Mouse (Mus musculus): ENCODE data around the gene Il13ra1. TPM values are rescaled to one million over a fixed set of nuclear protein-coding genes. Genes with fewer than 3 reads are reported as not detected.
A peak's percentile ranks its signal among the peaks of the same experiment; 100 is the strongest.

Gene Il13ra1
- polyA plus RNA-seq (2012; rRNA removed), result 8.9 and 10.9 TPM in 2 replicates

GRCm38 (mm10) chrX:36111622-36112421, at the start of gene Il13ra1:
Gene Il13ra1 (plus strand): TSS chrX:36112110.
- H3K27ac ChIP-seq (ENCODE audit: insufficient read depth, low read depth, low read length), result peak within 1 kb of the TSS; percentile 75
- under 1% methylated on average over 46 of the region's 51 CpGs for WGBS
- DNase-seq, result peak; percentile 76
- H3K4me3 ChIP-seq (ENCODE audit: insufficient read depth, low read depth, low read length), result peak within 1 kb of the TSS; percentile 92
- no peaks in the 10 kb centered on the region for H3K27me3 ChIP-seq (replicated peaks; ENCODE audit: control insufficient read depth, insufficient read depth, low read length)
- no peaks in the 10 kb centered on the region; the same call in 1 of the 2 replicates for H3K4me1 ChIP-seq (ENCODE audit: control insufficient read depth, insufficient read depth, low read length)
- H3K36me3 ChIP-seq (ENCODE audit: control insufficient read depth, insufficient read depth, low read length), result no peaks in the 10 kb centered on the region
- no peak for TF ChIP-seq CTCF (conservative IDR thresholded peaks at IDR 0.05; ENCODE audit: insufficient read depth, insufficient read length, low read depth, low read length)
- no peak for TF ChIP-seq POLR2A (IDR thresholded peaks at IDR 0.05; ENCODE audit: low read depth, low read length)

- no peaks in the 10 kb centered on the region for H3K27me3 ChIP-seq (replicated peaks; ENCODE audit: control insufficient read depth, insufficient read depth, low read length)
- 52% methylated on average over 2 of the region's 2 CpGs for WGBS
Measured at GRCm38 (mm10) chrX:36073997-36074396, 37.9 kb upstream of the Il13ra1 start.

GRCm38 (mm10) chrX:36077164-36077563, 34.7 kb upstream of the Il13ra1 start:
- no peak for DNase-seq
- TF ChIP-seq CTCF (conservative IDR thresholded peaks at IDR 0.05; ENCODE audit: insufficient read depth, insufficient read length, low read depth, low read length) (no peak), POLR2A (IDR thresholded peaks at IDR 0.05; ENCODE audit: low read depth, low read length) (no peak)
- no peak overlapping the region for H3K27ac ChIP-seq (ENCODE audit: insufficient read depth, low read depth, low read length)

More at GRCm38 (mm10) chrX:36073997-36074396, 37.9 kb upstream of the Il13ra1 start:
- H3K27ac ChIP-seq (ENCODE audit: insufficient read depth, low read depth, low read length), result no peak overlapping the region
- TF ChIP-seq CTCF (conservative IDR thresholded peaks at IDR 0.05; ENCODE audit: insufficient read depth, insufficient read length, low read depth, low read length), result no peak
- no peak for TF ChIP-seq POLR2A (IDR thresholded peaks at IDR 0.05; ENCODE audit: low read depth, low read length)
- H3K4me1 ChIP-seq (ENCODE audit: control insufficient read depth, insufficient read depth, low read length), result no peaks in the 10 kb centered on the region
- H3K4me3 ChIP-seq (ENCODE audit: insufficient read depth, low read depth, low read length), result no peak overlapping the region
- no peak for DNase-seq
- no peaks in the 10 kb centered on the region for H3K36me3 ChIP-seq (ENCODE audit: control insufficient read depth, insufficient read depth, low read length)

GRCm38 (mm10) chrX:36082917-36083316, 29.0 kb upstream of the Il13ra1 start:
- WGBS, result 80% methylated on average over 1 of the region's 1 CpGs
- Histone ChIP-seq H3K4me3 (ENCODE audit: insufficient read depth, low read depth, low read length) (no peak overlapping the region), H3K4me1 (ENCODE audit: control insufficient read depth, insufficient read depth, low read length) (peaks cover 4% of the 10 kb centered on the region; the same call in 1 of the 2 replicates), H3K27me3 (replicated peaks; ENCODE audit: control insufficient read depth, insufficient read depth, low read length) (no peaks in the 10 kb centered on the region), H3K27ac (ENCODE audit: insufficient read depth, low read depth, low read length) (no peak overlapping the region), H3K36me3 (ENCODE audit: control insufficient read depth, insufficient read depth, low read length) (no peaks in the 10 kb centered on the region)
- TF ChIP-seq CTCF (conservative IDR thresholded peaks at IDR 0.05; ENCODE audit: insufficient read depth, insufficient read length, low read depth, low read length) (no peak), POLR2A (IDR thresholded peaks at IDR 0.05; ENCODE audit: low read depth, low read length) (no peak)
- peak; percentile 8 for DNase-seq

More at GRCm38 (mm10) chrX:36077164-36077563, 34.7 kb upstream of the Il13ra1 start:
- Histone ChIP-seq H3K4me1 (ENCODE audit: control insufficient read depth, insufficient read depth, low read length) (no peaks in the 10 kb centered on the region), H3K4me3 (ENCODE audit: insufficient read depth, low read depth, low read length) (no peak overlapping the region), H3K36me3 (ENCODE audit: control insufficient read depth, insufficient read depth, low read length) (no peaks in the 10 kb centered on the region), H3K27me3 (replicated peaks; ENCODE audit: control insufficient read depth, insufficient read depth, low read length) (no peaks in the 10 kb centered on the region)
- 66% methylated on average over 4 of the region's 4 CpGs for WGBS

GRCm38 (mm10) chrX:36088464-36089256, 23.2 kb upstream of the Il13ra1 start:
- 89% methylated on average over 6 of the region's 6 CpGs for WGBS
- DNase-seq, result no peak
- Histone ChIP-seq H3K4me3 (ENCODE audit: insufficient read depth, low read depth, low read length) (no peak overlapping the region), H3K4me1 (ENCODE audit: control insufficient read depth, insufficient read depth, low read length) (peaks cover under 1% of the 10 kb centered on the region; the same call in 1 of the 2 replicates), H3K27ac (ENCODE audit: insufficient read depth, low read depth, low read length) (no peak overlapping the region), H3K27me3 (replicated peaks; ENCODE audit: control insufficient read depth, insufficient read depth, low read length) (no peaks in the 10 kb centered on the region), H3K36me3 (ENCODE audit: control insufficient read depth, insufficient read depth, low read length) (no peaks in the 10 kb centered on the region)
- no peak for TF ChIP-seq POLR2A (IDR thresholded peaks at IDR 0.05; ENCODE audit: low read depth, low read length)
- no peak for TF ChIP-seq CTCF (conservative IDR thresholded peaks at IDR 0.05; ENCODE audit: insufficient read depth, insufficient read length, low read depth, low read length)

- Histone ChIP-seq H3K27ac (ENCODE audit: insufficient read depth, low read depth, low read length) (no peak overlapping the region), H3K4me1 (ENCODE audit: control insufficient read depth, insufficient read depth, low read length) (no peaks in the 10 kb centered on the region), H3K27me3 (replicated peaks; ENCODE audit: control insufficient read depth, insufficient read depth, low read length) (no peaks in the 10 kb centered on the region), H3K4me3 (ENCODE audit: insufficient read depth, low read depth, low read length) (no peak overlapping the region), H3K36me3 (ENCODE audit: control insufficient read depth, insufficient read depth, low read length) (no peaks in the 10 kb centered on the region)
- 96% methylated on average over 1 of the region's 1 CpGs for WGBS
- DNase-seq, result no peak
- TF ChIP-seq POLR2A (IDR thresholded peaks at IDR 0.05; ENCODE audit: low read depth, low read length) (no peak), CTCF (conservative IDR thresholded peaks at IDR 0.05; ENCODE audit: insufficient read depth, insufficient read length, low read depth, low read length) (no peak)
Measured at GRCm38 (mm10) chrX:36100883-36101282, 11.0 kb upstream of the Il13ra1 start.

- Histone ChIP-seq H3K36me3 (ENCODE audit: control insufficient read depth, insufficient read depth, low read length) (no peaks in the 10 kb centered on the region), H3K4me1 (ENCODE audit: control insufficient read depth, insufficient read depth, low read length) (no peaks in the 10 kb centered on the region), H3K27me3 (replicated peaks; ENCODE audit: control insufficient read depth, insufficient read depth, low read length) (no peaks in the 10 kb centered on the region), H3K4me3 (ENCODE audit: insufficient read depth, low read depth, low read length) (no peak overlapping the region), H3K27ac (ENCODE audit: insufficient read depth, low read depth, low read length) (no peak overlapping the region)
- TF ChIP-seq POLR2A (IDR thresholded peaks at IDR 0.05; ENCODE audit: low read depth, low read length), result no peak
- no peak for TF ChIP-seq CTCF (conservative IDR thresholded peaks at IDR 0.05; ENCODE audit: insufficient read depth, insufficient read length, low read depth, low read length)
- DNase-seq, result no peak
- 79% methylated on average over 3 of the region's 3 CpGs for WGBS
Measured at GRCm38 (mm10) chrX:36101318-36101717, 10.6 kb upstream of the Il13ra1 start.

Data from kidney, adult 2 months (tissue).